ENCODE assay signal across 8 mouse cellular contexts in the genomic region with DNA sequence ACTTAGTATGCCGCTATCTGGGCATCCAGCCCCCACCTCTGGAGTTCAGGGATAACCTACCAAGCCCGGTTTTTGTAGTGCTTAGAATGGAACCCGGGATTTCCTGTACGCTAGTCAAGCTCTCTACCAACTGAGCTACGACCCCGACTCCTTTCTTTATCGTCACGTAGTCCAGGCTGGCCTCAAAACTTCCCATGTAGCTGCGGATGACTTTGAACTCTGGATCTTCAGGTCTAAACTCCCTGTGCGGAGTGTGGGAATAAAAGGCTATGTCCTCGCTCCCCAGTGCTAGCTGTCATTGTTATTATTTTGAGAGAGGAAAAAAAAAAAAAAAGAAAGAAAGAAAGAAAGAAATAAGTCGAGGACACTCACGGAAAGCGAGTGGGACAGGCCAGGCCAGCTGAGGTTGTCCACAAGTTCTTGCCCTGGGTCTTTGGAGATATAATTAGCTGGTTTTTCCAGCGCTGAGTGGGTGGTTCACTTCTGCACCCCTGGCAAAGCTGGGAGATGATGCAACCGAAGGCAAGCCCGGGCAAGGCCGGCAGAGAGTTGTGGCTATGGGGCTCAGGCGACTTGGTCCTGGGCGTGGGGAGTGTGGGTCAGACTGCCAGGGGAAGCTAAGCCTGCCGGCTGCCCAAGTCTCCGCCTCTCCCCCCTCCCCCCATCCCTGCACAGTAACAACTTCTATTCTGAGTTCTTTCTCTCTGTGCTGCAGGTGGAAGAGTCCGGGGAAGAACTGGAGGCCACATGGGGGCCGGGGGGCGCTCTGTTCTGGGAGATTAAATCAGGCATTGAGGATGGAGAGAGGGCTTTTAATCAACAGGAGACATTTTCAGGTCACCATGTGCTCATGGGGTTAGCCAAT. TPM values are rescaled to one million over a fixed set of nuclear protein-coding genes. Genes with fewer than 3 reads are reported as not detected.
A peak's percentile ranks its signal among the peaks of the same experiment; 100 is the strongest.
DNase-seq lines count a peak whose midpoint lies in the region; ATAC-seq and TF ChIP-seq lines count a peak whose summit lies in the region.

No protein-coding gene starts in this region.

- peak; percentile 72 for ATAC-seq in G1E (ENCODE audit: extremely low read depth, insufficient number of reproducible peaks, low FRiP score, poor library complexity, severe bottlenecking)
- no peak for ATAC-seq in embryonic facial prominence, embryonic 12.5 days (ENCODE audit: insufficient number of reproducible peaks, insufficient read depth, low FRiP score, low TSS enrichment)
- peak; percentile 61; the same call in 1 of the 2 replicates for ATAC-seq in heart, embryonic 12.5 days (ENCODE audit: insufficient number of reproducible peaks, low FRiP score)
- ATAC-seq in stomach, postnatal 0 days (ENCODE audit: low FRiP score, low TSS enrichment), result peak; percentile 75

- H3K9me3 ChIP-seq in G1E (replicated peaks), result peaks cover 6% of the 10 kb centered on the region
- no peaks in the 10 kb centered on the region for H3K9me3 ChIP-seq in embryonic facial prominence, embryonic 12.5 days
- no peaks in the 10 kb centered on the region for H3K9me3 ChIP-seq in heart, embryonic 12.5 days (replicated peaks)
- H3K9me3 ChIP-seq in stomach, postnatal 0 days (ENCODE audit: control insufficient read depth, low read length), result no peaks in the 10 kb centered on the region

- TF ChIP-seq EP300 in stomach, postnatal 0 days (optimal IDR thresholded peaks at IDR 0.05), result peak; percentile 37

- 5% methylated on average over 25 of the region's 25 CpGs for WGBS in embryonic facial prominence, embryonic 12.5 days
- WGBS in heart, embryonic 12.5 days, result 6% methylated on average over 25 of the region's 25 CpGs
- 3% methylated on average over 21 of the region's 25 CpGs for WGBS in macrophage (ENCODE audit: missing documents)
- 11% methylated on average over 25 of the region's 25 CpGs for WGBS in stomach, postnatal 0 days

- no peak for TF ChIP-seq CTCF in G1E (IDR thresholded peaks at IDR 0.05; ENCODE audit: low read depth, low read length)
- no peak for TF ChIP-seq CTCF in stomach, postnatal 0 days (IDR thresholded peaks at IDR 0.05; ENCODE audit: low read depth)

- peak overlapping the region; percentile 44 for H3K4me2 ChIP-seq in embryonic facial prominence, embryonic 12.5 days (replicated peaks)
- H3K4me2 ChIP-seq in heart, embryonic 12.5 days, result peak overlapping the region; percentile 63
- peak overlapping the region; percentile 60 for H3K4me2 ChIP-seq in stomach, postnatal 0 days (replicated peaks; ENCODE audit: low read depth)

- peaks cover 2% of the 10 kb centered on the region; the same call in 1 of the 2 replicates for H3K27me3 ChIP-seq in G1E (ENCODE audit: insufficient read depth, low read length)
- H3K27me3 ChIP-seq in embryonic facial prominence, embryonic 12.5 days, result peaks cover 25% of the 10 kb centered on the region
- peaks cover 18% of the 10 kb centered on the region for H3K27me3 ChIP-seq in heart, embryonic 12.5 days (replicated peaks)
- no peaks in the 10 kb centered on the region for H3K27me3 ChIP-seq in stomach, postnatal 0 days (ENCODE audit: control insufficient read depth, insufficient read depth, low read length)

- H3K4me1 ChIP-seq in G1E (ENCODE audit: insufficient read depth, low read depth, low read length), result peaks cover 70% of the 10 kb centered on the region
- H3K4me1 ChIP-seq in embryonic facial prominence, embryonic 12.5 days, result peaks cover 23% of the 10 kb centered on the region
- peaks cover 39% of the 10 kb centered on the region for H3K4me1 ChIP-seq in heart, embryonic 12.5 days (replicated peaks)
- H3K4me1 ChIP-seq in stomach, postnatal 0 days (replicated peaks; ENCODE audit: control insufficient read depth, insufficient read depth), result peaks cover 3% of the 10 kb centered on the region

- no peak overlapping the region for H3K27ac ChIP-seq in embryonic facial prominence, embryonic 12.5 days
- peak overlapping the region; percentile 57 for H3K27ac ChIP-seq in heart, embryonic 12.5 days (ENCODE audit: poor library complexity, severe bottlenecking)
- peak overlapping the region; percentile 97 for H3K27ac ChIP-seq in macrophage
- H3K27ac ChIP-seq in stomach, postnatal 0 days (replicated peaks), result peak overlapping the region; percentile 49

- peak; percentile 80 to 92 for DNase-seq in adrenal gland, adult (ENCODE audit: inconsistent age in 2 of 2, low spot score in 1 of 2)
- no peak for DNase-seq in adrenal gland, postnatal 4 days (ENCODE audit: low spot score in 2 of 2)
- peak; percentile 75 for DNase-seq in G1E (ENCODE audit: low spot score)
- DNase-seq in kidney, postnatal 10 days, result peak; percentile 55
- peak; percentile 69 for DNase-seq in stomach, postnatal 0 days (ENCODE audit: low spot score)

- H3K9ac ChIP-seq in embryonic facial prominence, embryonic 12.5 days, result peak overlapping the region; percentile 15; the same call in 1 of the 2 replicates
- peak overlapping the region; percentile 52 for H3K9ac ChIP-seq in heart, embryonic 12.5 days
- H3K9ac ChIP-seq in stomach, postnatal 0 days (ENCODE audit: low read length), result peak overlapping the region; percentile 48

- H3K36me3 ChIP-seq in G1E (replicated peaks) (peaks cover 28% of the 10 kb centered on the region), macrophage (ENCODE audit: inconsistent target) (no peaks in the 10 kb centered on the region)
- no peaks in the 10 kb centered on the region for H3K36me3 ChIP-seq in embryonic facial prominence, embryonic 12.5 days
- H3K36me3 ChIP-seq in heart, embryonic 12.5 days, result no peaks in the 10 kb centered on the region
- H3K36me3 ChIP-seq in stomach, postnatal 0 days (ENCODE audit: control insufficient read depth, insufficient read depth, low read length), result no peaks in the 10 kb centered on the region

- H3K4me3 ChIP-seq in G1E (ENCODE audit: low read depth, low read length) (peak overlapping the region; percentile 70), macrophage (ENCODE audit: inconsistent target) (peak overlapping the region; percentile 73)
- H3K4me3 ChIP-seq in embryonic facial prominence, embryonic 12.5 days, result peak overlapping the region; percentile 17
- peak overlapping the region; percentile 41 for H3K4me3 ChIP-seq in heart, embryonic 12.5 days
- H3K4me3 ChIP-seq in stomach, postnatal 0 days (ENCODE audit: low read depth, low read length), result peak overlapping the region; percentile 29

- 0 out of 2 replicates have a peak, but pooled peaks cover 4% of the 10 kb centered on the region for H3K79me2 ChIP-seq in macrophage (ENCODE audit: inconsistent target)

RNA-seq across cellular contexts. Expression of a gene that starts 12.0 kb away (rescaled TPM):
- total RNA-seq in adrenal gland, postnatal 4 days (2021), result 10 to 100 TPM; 33.7 to 36.0 TPM
- total RNA-seq in G1E (2014; fragmentation: Nextera tagmentation) (224 and 234 TPM in 2 replicates), G1E (2017) (18.9 and 21.4 TPM in 2 replicates)
- polyA plus RNA-seq in G1E (2012) (123 and 145 TPM in 2 replicates), macrophage (2018) (176 to 305 TPM (median 287 TPM) in 3 replicates)
- 48.2 and 55.6 TPM in 2 replicates for polyA plus RNA-seq in embryonic facial prominence, embryonic 12.5 days (2016; fragmentation: Nextera tagmentation; extraction: Ambion mirVana)
- polyA plus RNA-seq in heart, embryonic 12.5 days (2016; fragmentation: Nextera tagmentation; extraction: Ambion mirVana), result 43.2 and 45.3 TPM in 2 replicates
- total RNA-seq in macrophage (2018; cell fraction: chromatin; rRNA removed), result 1,000 to 10,000 TPM in 4 of 26 experiments, 100 to 1,000 TPM in 22; 134 to 1,695 (median 455) TPM
- 1,000 to 10,000 TPM in 5 of 26 experiments, 100 to 1,000 TPM in 21; 227 to 1,662 (median 534) TPM for total RNA-seq in macrophage (2018; cell fraction: cytosol; rRNA removed)
- 1,000 to 10,000 TPM in 7 of 26 experiments, 100 to 1,000 TPM in 19; 155 to 1,879 (median 663) TPM for total RNA-seq in macrophage (2018; cell fraction: nucleus; rRNA removed)
- polyA plus RNA-seq in stomach, postnatal 0 days (2015; fragmentation: Nextera tagmentation; extraction: Ambion mirVana), result 484 and 502 TPM in 2 replicates

RNA-seq across cellular contexts. Expression of a gene that starts 35.2 kb away (rescaled TPM):
- 1 to 10 TPM; 1.4 to 1.7 TPM for total RNA-seq in adrenal gland, postnatal 4 days (2021)
- total RNA-seq in G1E (2014; fragmentation: Nextera tagmentation) (20.5 and 23.0 TPM in 2 replicates), G1E (2017) (67.8 and 72.8 TPM in 2 replicates)
- polyA plus RNA-seq in G1E (2012) (11.6 and 13.3 TPM in 2 replicates), macrophage (2018) (0.33 to 1.5 TPM (median 0.94 TPM) in 3 replicates)
- 0.27 and 0.55 TPM in 2 replicates for polyA plus RNA-seq in embryonic facial prominence, embryonic 12.5 days (2016; fragmentation: Nextera tagmentation; extraction: Ambion mirVana)
- polyA plus RNA-seq in heart, embryonic 12.5 days (2016; fragmentation: Nextera tagmentation; extraction: Ambion mirVana), result 0.13 TPM in 1 of 2 replicates, not detected in the other
- total RNA-seq in macrophage (2018; cell fraction: chromatin; rRNA removed), result 10 to 100 TPM in 12 of 26 experiments, 1 to 10 TPM in 7, under 1 TPM in 4, not detected in 3; 0.19 to 39.9 (median 15.8) TPM
- total RNA-seq in macrophage (2018; cell fraction: cytosol; rRNA removed), result 1 to 10 TPM in 8 of 26 experiments, under 1 TPM in 17, not detected in 1; 0.04 to 2.6 (median 0.66) TPM
- total RNA-seq in macrophage (2018; cell fraction: nucleus; rRNA removed), result 10 to 100 TPM in 13 of 26 experiments, 1 to 10 TPM in 10, under 1 TPM in 3; 0.36 to 44.9 (median 9.5) TPM
- 1.4 and 2.2 TPM in 2 replicates for polyA plus RNA-seq in stomach, postnatal 0 days (2015; fragmentation: Nextera tagmentation; extraction: Ambion mirVana)

RNA-seq across cellular contexts. Expression of a gene that starts 46.3 kb away (rescaled TPM):
- 100 to 1,000 TPM; 235 to 271 TPM for total RNA-seq in adrenal gland, postnatal 4 days (2021)
- total RNA-seq in G1E (2014; fragmentation: Nextera tagmentation), result 258 and 296 TPM in 2 replicates
- total RNA-seq in G1E (2017), result 658 and 771 TPM in 2 replicates
- polyA plus RNA-seq in G1E (2012), result 37.7 and 174 TPM in 2 replicates
- polyA plus RNA-seq in embryonic facial prominence, embryonic 12.5 days (2016; fragmentation: Nextera tagmentation; extraction: Ambion mirVana), result 731 and 750 TPM in 2 replicates
- 406 and 412 TPM in 2 replicates for polyA plus RNA-seq in heart, embryonic 12.5 days (2016; fragmentation: Nextera tagmentation; extraction: Ambion mirVana)
- 100 to 1,000 TPM; 298 to 475 (median 399) TPM for total RNA-seq in macrophage (2018; cell fraction: chromatin; rRNA removed)
- 10 to 100 TPM; 63.8 to 95.5 (median 73.3) TPM for total RNA-seq in macrophage (2018; cell fraction: cytosol; rRNA removed)
- total RNA-seq in macrophage (2018; cell fraction: nucleus; rRNA removed), result 100 to 1,000 TPM; 193 to 423 (median 284) TPM
- 60.3 to 155 TPM (median 85.0 TPM) in 3 replicates for polyA plus RNA-seq in macrophage (2018)
- polyA plus RNA-seq in stomach, postnatal 0 days (2015; fragmentation: Nextera tagmentation; extraction: Ambion mirVana), result 279 and 305 TPM in 2 replicates

Comparison
In these comparisons a context has a peak if more than half of its experiments do, and no peak if none do; other contexts are left out.
1. DNase-seq: peak in adrenal gland, adult (2 of 2), G1E (single experiment), kidney, postnatal 10 days (single experiment) and stomach, postnatal 0 days (single experiment); none in adrenal gland, postnatal 4 days (0 of 2).
2. H3K4me3 ChIP-seq: peak in every context shown above with its lines; median percentile 73 in macrophage; 70 in G1E; 41 in heart, embryonic 12.5 days; 29 in stomach, postnatal 0 days; 17 in embryonic facial prominence, embryonic 12.5 days.
3. Peak in every context shown above with its lines, with median percentiles within 50 percentile points of each other: H3K4me2 ChIP-seq and H3K9ac ChIP-seq.